In genomic region chrX:52987905-52988783, GRCm38 (mm10) we compare ENCODE assay signal across 8 mouse cellular contexts. TPM values are rescaled to one million over a fixed set of nuclear protein-coding genes. Genes with fewer than 3 reads are reported as not detected.
DNase-seq lines count a peak whose midpoint lies in the region; ATAC-seq and TF ChIP-seq lines count a peak whose summit lies in the region.

Gene Hprt, plus strand, starts transcription at chrX:52988137.

- TF ChIP-seq CTCF in embryonic fibroblast, embryonic 13.5 days (IDR thresholded peaks at IDR 0.05; ENCODE audit: borderline replicate concordance, insufficient read depth, low read length), result no peak

- H3K27ac ChIP-seq in embryonic fibroblast, embryonic 13.5 days (ENCODE audit: insufficient read depth, low read length), result peak within 1 kb of the TSS; percentile 74
- peak within 1 kb of the TSS; percentile 90 for H3K27ac ChIP-seq in kidney, embryonic 14.5 days (ENCODE audit: low read depth, low read length)

- no peaks in the 10 kb centered on the region for H3K36me3 ChIP-seq in kidney, embryonic 14.5 days (ENCODE audit: control insufficient read depth, insufficient read depth, low read length)

- no peaks in the 10 kb centered on the region for H3K4me1 ChIP-seq in embryonic fibroblast, embryonic 13.5 days (ENCODE audit: control insufficient read depth, insufficient read depth, low read length)
- H3K4me1 ChIP-seq in kidney, embryonic 14.5 days (ENCODE audit: control insufficient read depth, insufficient read depth, low read length), result no peaks in the 10 kb centered on the region

- no peaks in the 10 kb centered on the region for H3K9me3 ChIP-seq in kidney, embryonic 14.5 days (ENCODE audit: control insufficient read depth, low read length)

- no peaks in the 10 kb centered on the region for H3K27me3 ChIP-seq in kidney, embryonic 14.5 days (ENCODE audit: control insufficient read depth, insufficient read depth, low read length)

- DNase-seq in B cell, adult 2 months, result peak; percentile 87 to 92
- DNase-seq in brain, adult 2 months (ENCODE audit: low read depth, low spot score), result peak; percentile 93
- DNase-seq in heart, adult 9 months (ENCODE audit: low spot score in 2 of 2), result peak; percentile 71 to 87
- DNase-seq in liver, result peak; percentile 93
- peak; percentile 65 to 66 for DNase-seq in monocyte, adult 2 months (ENCODE audit: low read depth in 1 of 2, low spot score in 2 of 2)
- DNase-seq in spleen, postnatal 14 days (ENCODE audit: low spot score in 2 of 2), result peak; percentile 80 to 81

- H3K9ac ChIP-seq in kidney, embryonic 14.5 days (ENCODE audit: low read depth, low read length), result peak within 1 kb of the TSS; percentile 76

- 23% methylated on average over 70 of the region's 72 CpGs for WGBS in kidney, embryonic 14.5 days

- peak; percentile 86 for TF ChIP-seq POLR2A in embryonic fibroblast, embryonic 13.5 days (IDR thresholded peaks at IDR 0.05; ENCODE audit: low read depth, low read length)

- ATAC-seq in kidney, embryonic 14.5 days (ENCODE audit: low FRiP score, low TSS enrichment), result peak; percentile 97

- H3K4me3 ChIP-seq in embryonic fibroblast, embryonic 13.5 days (ENCODE audit: insufficient read depth, low read length), result peak within 1 kb of the TSS; percentile 63
- peak within 1 kb of the TSS; percentile 68 for H3K4me3 ChIP-seq in kidney, embryonic 14.5 days (ENCODE audit: low read length)

- peak within 1 kb of the TSS; percentile 45 for H3K4me2 ChIP-seq in kidney, embryonic 14.5 days (replicated peaks; ENCODE audit: low read depth, low read length)

RNA-seq across cellular contexts. Expression of gene Hprt, which starts in this region (rescaled TPM):
- 132 and 145 TPM in 2 replicates for polyA plus RNA-seq in embryonic fibroblast, embryonic 13.5 days (2011; ENCODE audit: insufficient read length, low read depth, missing spikeins)
- polyA plus RNA-seq in kidney, embryonic 14.5 days (2014; fragmentation: Nextera tagmentation; extraction: Ambion mirVana), result 156 and 173 TPM in 2 replicates

Comparison
In these comparisons a context has a peak if more than half of its experiments do, and no peak if none do; other contexts are left out.
1. Peak in every context shown above with its lines: DNase-seq, ATAC-seq, H3K4me3 ChIP-seq and H3K27ac ChIP-seq.